Mouse (Mus musculus): ENCODE data around the gene Haus6. TPM values are rescaled to one million over a fixed set of nuclear protein-coding genes. Genes with fewer than 3 reads are reported as not detected.

The Haus6 gene
- total and polyA plus RNA-seq, 2 experiments: 1.1 to 2.3 TPM

GRCm38 (mm10) chr4:86559006-86559405 is 52.8 kb downstream of the Haus6 start:
- Histone ChIP-seq H3K4me1 (ENCODE audit: control insufficient read depth, insufficient read depth, low read length) (no peaks in the 10 kb centered on the region), H3K79me2 (ENCODE audit: control insufficient read depth, insufficient read depth, low read length) (no peaks in the 10 kb centered on the region), H3K36me3 (ENCODE audit: control insufficient read depth, insufficient read depth, low read length) (no peaks in the 10 kb centered on the region), H3K27ac (replicated peaks; ENCODE audit: insufficient read depth, low read depth, low read length) (no peak overlapping the region), H3K9ac (ENCODE audit: low read depth, low read length) (no peak overlapping the region), H3K4me3 (ENCODE audit: insufficient read depth, low read depth, low read length) (no peak overlapping the region), H3K27me3 (ENCODE audit: control insufficient read depth, insufficient read depth, low read length) (no peaks in the 10 kb centered on the region)
- WGBS: 51% methylated on average over 4 of the region's 4 CpGs
- no peak for DNase-seq (ENCODE audit: extremely low read depth, low read depth, low spot score)
- TF ChIP-seq POLR2A (IDR thresholded peaks at IDR 0.05; ENCODE audit: extremely low read depth, insufficient read depth, low read length) (no peak), CTCF (IDR thresholded peaks at IDR 0.05; ENCODE audit: low read depth, low read length) (no peak)

DNA sequence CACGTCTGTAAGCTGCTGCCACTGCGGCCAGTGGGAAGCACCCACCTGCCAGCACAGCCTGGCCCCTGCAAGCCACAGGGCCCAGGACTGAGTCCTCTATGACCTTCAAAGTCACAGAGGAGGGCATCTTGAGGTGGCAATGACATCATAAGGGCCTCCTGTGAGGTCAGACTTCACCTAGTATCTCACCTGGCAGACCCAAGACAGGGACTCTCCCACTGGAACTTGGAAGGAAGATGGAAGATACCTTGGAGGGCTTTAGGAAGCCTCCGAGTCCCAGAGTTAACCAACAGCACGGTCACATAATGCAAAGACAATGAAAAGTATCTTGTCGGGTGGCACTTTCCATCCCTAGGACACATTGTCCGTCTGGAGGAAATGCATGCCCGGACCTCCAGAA is 53.6 kb downstream of the Haus6 start, which contains the start of gene Saxo1:
Gene Saxo1, minus strand, starts transcription at position 101 of the 400 bp plus-strand sequence.
- Histone ChIP-seq H3K79me2 (ENCODE audit: control insufficient read depth, insufficient read depth, low read length) (no peaks in the 10 kb centered on the region), H3K27me3 (ENCODE audit: control insufficient read depth, insufficient read depth, low read length) (no peaks in the 10 kb centered on the region), H3K4me3 (ENCODE audit: insufficient read depth, low read depth, low read length) (no peak within 1 kb of the TSS), H3K36me3 (ENCODE audit: control insufficient read depth, insufficient read depth, low read length) (no peaks in the 10 kb centered on the region), H3K27ac (replicated peaks; ENCODE audit: insufficient read depth, low read depth, low read length) (no peak within 1 kb of the TSS), H3K9ac (ENCODE audit: low read depth, low read length) (no peak within 1 kb of the TSS), H3K4me1 (ENCODE audit: control insufficient read depth, insufficient read depth, low read length) (no peaks in the 10 kb centered on the region)
- 88% methylated on average over 7 of the region's 7 CpGs for WGBS
- TF ChIP-seq POLR2A (IDR thresholded peaks at IDR 0.05; ENCODE audit: extremely low read depth, insufficient read depth, low read length): no peak
- TF ChIP-seq CTCF (IDR thresholded peaks at IDR 0.05; ENCODE audit: low read depth, low read length): no peak
- DNase-seq (ENCODE audit: extremely low read depth, low read depth, low spot score): no peak

DNA sequence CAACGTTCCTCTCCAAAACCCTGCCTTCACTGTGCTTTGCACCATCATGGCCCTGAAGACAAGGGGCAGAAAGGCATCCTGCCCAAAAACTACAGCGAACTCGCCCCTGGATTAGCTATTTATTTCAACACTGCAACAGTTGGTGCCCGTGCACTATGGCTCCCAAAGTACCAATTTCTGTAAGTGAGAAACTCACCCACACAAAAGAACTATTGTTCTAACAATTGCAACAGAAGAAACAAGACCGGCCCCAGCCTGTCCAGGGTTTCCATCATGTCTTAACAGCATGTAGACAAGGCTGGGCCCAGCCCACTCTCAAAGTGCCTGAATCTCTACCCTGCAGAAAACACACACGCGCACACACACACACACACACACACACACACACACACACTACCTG is 54.5 kb downstream of the Haus6 start:
- H3K36me3 ChIP-seq (ENCODE audit: control insufficient read depth, insufficient read depth, low read length): no peaks in the 10 kb centered on the region
- TF ChIP-seq POLR2A (IDR thresholded peaks at IDR 0.05; ENCODE audit: extremely low read depth, insufficient read depth, low read length) (no peak), CTCF (IDR thresholded peaks at IDR 0.05; ENCODE audit: low read depth, low read length) (no peak)
- H3K4me3 ChIP-seq (ENCODE audit: insufficient read depth, low read depth, low read length): no peak overlapping the region
- no peaks in the 10 kb centered on the region for H3K27me3 ChIP-seq (ENCODE audit: control insufficient read depth, insufficient read depth, low read length)
- H3K79me2 ChIP-seq (ENCODE audit: control insufficient read depth, insufficient read depth, low read length): no peaks in the 10 kb centered on the region
- DNase-seq (ENCODE audit: extremely low read depth, low read depth, low spot score): no peak
- H3K9ac ChIP-seq (ENCODE audit: low read depth, low read length): no peak overlapping the region
- no peaks in the 10 kb centered on the region for H3K4me1 ChIP-seq (ENCODE audit: control insufficient read depth, insufficient read depth, low read length)
- 80% methylated on average over 7 of the region's 7 CpGs for WGBS
- no peak overlapping the region for H3K27ac ChIP-seq (replicated peaks; ENCODE audit: insufficient read depth, low read depth, low read length)

GRCm38 (mm10) chr4:86555035-86555707 is 56.7 kb downstream of the Haus6 start:
- TF ChIP-seq CTCF (IDR thresholded peaks at IDR 0.05; ENCODE audit: low read depth, low read length): peak; percentile 64
- no peak for TF ChIP-seq POLR2A (IDR thresholded peaks at IDR 0.05; ENCODE audit: extremely low read depth, insufficient read depth, low read length)
- Histone ChIP-seq H3K27ac (replicated peaks; ENCODE audit: insufficient read depth, low read depth, low read length) (no peak overlapping the region), H3K27me3 (ENCODE audit: control insufficient read depth, insufficient read depth, low read length) (no peaks in the 10 kb centered on the region), H3K36me3 (ENCODE audit: control insufficient read depth, insufficient read depth, low read length) (no peaks in the 10 kb centered on the region), H3K9ac (ENCODE audit: low read depth, low read length) (no peak overlapping the region), H3K4me1 (ENCODE audit: control insufficient read depth, insufficient read depth, low read length) (no peaks in the 10 kb centered on the region), H3K79me2 (ENCODE audit: control insufficient read depth, insufficient read depth, low read length) (no peaks in the 10 kb centered on the region), H3K4me3 (ENCODE audit: insufficient read depth, low read depth, low read length) (no peak overlapping the region)
- 18% methylated on average over 6 of the region's 6 CpGs for WGBS
- peak; percentile 58 for DNase-seq (ENCODE audit: extremely low read depth, low read depth, low spot score)

GRCm38 (mm10) chr4:86548332-86548731 is 63.5 kb downstream of the Haus6 start:
- TF ChIP-seq CTCF (IDR thresholded peaks at IDR 0.05; ENCODE audit: low read depth, low read length) (no peak), POLR2A (IDR thresholded peaks at IDR 0.05; ENCODE audit: extremely low read depth, insufficient read depth, low read length) (no peak)
- Histone ChIP-seq H3K4me1 (ENCODE audit: control insufficient read depth, insufficient read depth, low read length) (no peaks in the 10 kb centered on the region), H3K36me3 (ENCODE audit: control insufficient read depth, insufficient read depth, low read length) (no peaks in the 10 kb centered on the region), H3K4me3 (ENCODE audit: insufficient read depth, low read depth, low read length) (no peak overlapping the region), H3K9ac (ENCODE audit: low read depth, low read length) (no peak overlapping the region), H3K27ac (replicated peaks; ENCODE audit: insufficient read depth, low read depth, low read length) (no peak overlapping the region), H3K27me3 (ENCODE audit: control insufficient read depth, insufficient read depth, low read length) (no peaks in the 10 kb centered on the region), H3K79me2 (ENCODE audit: control insufficient read depth, insufficient read depth, low read length) (no peaks in the 10 kb centered on the region)
- DNase-seq (ENCODE audit: extremely low read depth, low read depth, low spot score): no peak
- WGBS: 86% methylated on average over 9 of the region's 9 CpGs

- TF ChIP-seq CTCF (IDR thresholded peaks at IDR 0.05; ENCODE audit: low read depth, low read length) (peak; percentile 42), POLR2A (IDR thresholded peaks at IDR 0.05; ENCODE audit: extremely low read depth, insufficient read depth, low read length) (no peak)
- no peaks in the 10 kb centered on the region for H3K79me2 ChIP-seq (ENCODE audit: control insufficient read depth, insufficient read depth, low read length)
- no peaks in the 10 kb centered on the region for H3K27me3 ChIP-seq (ENCODE audit: control insufficient read depth, insufficient read depth, low read length)
- H3K27ac ChIP-seq (replicated peaks; ENCODE audit: insufficient read depth, low read depth, low read length): no peak overlapping the region
- peak; percentile 34 for DNase-seq (ENCODE audit: extremely low read depth, low read depth, low spot score)
- no peak overlapping the region for H3K4me3 ChIP-seq (ENCODE audit: insufficient read depth, low read depth, low read length)
- no peaks in the 10 kb centered on the region for H3K4me1 ChIP-seq (ENCODE audit: control insufficient read depth, insufficient read depth, low read length)
- H3K36me3 ChIP-seq (ENCODE audit: control insufficient read depth, insufficient read depth, low read length): no peaks in the 10 kb centered on the region
- 52% methylated on average over 5 of the region's 5 CpGs for WGBS
- H3K9ac ChIP-seq (ENCODE audit: low read depth, low read length): no peak overlapping the region
Observed at GRCm38 (mm10) chr4:86545615-86546014, 66.2 kb downstream of the Haus6 start.
